Mouse (Mus musculus) MEL (cell line): ENCODE data around the gene Ptprk. TPM values are rescaled to one million over a fixed set of nuclear protein-coding genes. Genes with fewer than 3 reads are reported as not detected.

Source experiments
- DNase-seq: peaks from one replicate; pipeline ENCODE4 v3.0.0; 2011; ENCODE audit warnings: low read depth, low spot score
- H3K27ac ChIP-seq: 2 replicates; pipeline ENCODE4 v1.5.1; 2012; ENCODE audit warnings: low read depth, mild to moderate bottlenecking, control low read depth, low read length, moderate library complexity; ENCODE audit not compliant: control insufficient read depth
- H3K27me3 ChIP-seq, 2 experiments: fragments of 150-350 bp in 1 of 2; sonication (generic) in 1 of 2; 2 replicates each; pipeline ENCODE4 v1.6.1; 2012; ENCODE audit warnings: low read length in 2 of 2, mild to moderate bottlenecking in 2 of 2, improper control_type of control experiment in 1 of 2, moderate library complexity in 1 of 2; ENCODE audit not compliant: insufficient read depth in 2 of 2, control insufficient read depth in 1 of 2
- H3K36me3 ChIP-seq, 2 experiments: 2 replicates each; pipeline ENCODE4 v1.6.1; 2012 to 2014; ENCODE audit warnings: low read length in 2 of 2, improper control_type of control experiment in 1 of 2, inconsistent platforms in 1 of 2, mild to moderate bottlenecking in 1 of 2; ENCODE audit not compliant: insufficient read depth in 2 of 2, control insufficient read depth in 1 of 2
- H3K4me1 ChIP-seq, 2 experiments: fragments of 150-350 bp in 1 of 2; sonication (generic) in 1 of 2; 2 replicates each; pipeline ENCODE4 v1.6.1; 2012; ENCODE audit warnings: low read length in 2 of 2, improper control_type of control experiment in 1 of 2, mild to moderate bottlenecking in 1 of 2; ENCODE audit not compliant: insufficient read depth in 2 of 2, control insufficient read depth in 1 of 2
- H3K4me3 ChIP-seq, 2 experiments: fragments of 150-350 bp in 1 of 2; sonication (generic) in 1 of 2; 2 replicates each; pipeline ENCODE4 v1.5.1; 2012; ENCODE audit warnings: low read depth in 2 of 2, low read length in 2 of 2, mild to moderate bottlenecking in 2 of 2, moderate library complexity in 2 of 2, control low read depth in 1 of 2, improper control_type of control experiment in 1 of 2; ENCODE audit not compliant: control insufficient read depth in 1 of 2, insufficient read depth in 1 of 2
- H3K79me2 ChIP-seq: 2 replicates; pipeline ENCODE4 v1.6.1; 2012; ENCODE audit warnings: mild to moderate bottlenecking, low read length, moderate library complexity; ENCODE audit not compliant: control insufficient read depth, poor library complexity, insufficient read depth
- H3K9ac ChIP-seq: 2 replicates; pipeline ENCODE4 v1.6.1; 2012; ENCODE audit warnings: low read depth, mild to moderate bottlenecking, control low read depth, low read length, moderate library complexity; ENCODE audit not compliant: control insufficient read depth, poor library complexity, severe bottlenecking
- H3K9me3 ChIP-seq: fragments of 150-350 bp; sonication (generic); replicated peaks from 2 replicates; pipeline ENCODE4 v1.6.1; 2012; ENCODE audit warnings: mild to moderate bottlenecking, low read length, improper control_type of control experiment, moderate library complexity; ENCODE audit not compliant: insufficient read depth
- CHD1 ChIP-seq: IDR thresholded peaks from 2 replicates; pipeline ENCODE4 v1.6.1; 2012; ENCODE audit warnings: low read depth, mild to moderate bottlenecking, inconsistent platforms, low read length, improper control_type of control experiment
- CHD2 ChIP-seq: IDR thresholded peaks from 2 replicates; pipeline ENCODE4 v1.6.1; 2011; ENCODE audit warnings: low read length, improper control_type of control experiment
- CTCF ChIP-seq, 3 experiments: IDR thresholded peaks in 2 of 3; conservative IDR thresholded peaks in 1 of 3; 2 replicates each; pipeline ENCODE4 v1.5.1; 2011 to 2012; ENCODE audit warnings: low read length in 3 of 3, low read depth in 2 of 3, mild to moderate bottlenecking in 2 of 3, improper control_type of control experiment in 1 of 3, inconsistent platforms in 1 of 3, mixed read lengths in 1 of 3, moderate library complexity in 1 of 3; ENCODE audit not compliant: control insufficient read depth in 1 of 3, insufficient read depth in 1 of 3, poor library complexity in 1 of 3, severe bottlenecking in 1 of 3
- EP300 ChIP-seq, 2 experiments: IDR thresholded peaks; 2 replicates each; pipeline ENCODE4 v1.6.1; 2011; ENCODE audit warnings: improper control_type of control experiment in 2 of 2, low read length in 2 of 2, low read depth in 1 of 2, mild to moderate bottlenecking in 1 of 2
- ETS1 ChIP-seq: IDR thresholded peaks from 2 replicates; pipeline ENCODE4 v1.6.1; 2012; ENCODE audit warnings: low read depth, mild to moderate bottlenecking, inconsistent platforms, low read length, improper control_type of control experiment, moderate library complexity
- GABPA ChIP-seq: IDR thresholded peaks from 2 replicates; pipeline ENCODE4 v1.6.1; 2012; ENCODE audit warnings: low read depth, mild to moderate bottlenecking, inconsistent platforms, low read length, improper control_type of control experiment, moderate library complexity
- GATA1 ChIP-seq: IDR thresholded peaks from 2 replicates; pipeline ENCODE4 v1.6.1; 2011; ENCODE audit warnings: low read depth, low read length, improper control_type of control experiment
- JUND ChIP-seq: IDR thresholded peaks from 2 replicates; pipeline ENCODE4 v1.6.1; 2011; ENCODE audit warnings: low read depth, mild to moderate bottlenecking, improper control_type of control experiment, low read length
- MAFK ChIP-seq: IDR thresholded peaks from 2 replicates; pipeline ENCODE4 v1.6.1; 2011; ENCODE audit warnings: low read depth, mild to moderate bottlenecking, low read length, improper control_type of control experiment, borderline replicate concordance
- MXI1 ChIP-seq: IDR thresholded peaks from 2 replicates; pipeline ENCODE4 v1.6.1; 2011; ENCODE audit warnings: mild to moderate bottlenecking, low read depth, low read length, improper control_type of control experiment
- MYB ChIP-seq: IDR thresholded peaks from 2 replicates; pipeline ENCODE4 v1.6.1; 2011; ENCODE audit warnings: mild to moderate bottlenecking, low read depth, low read length, improper control_type of control experiment
- MYC ChIP-seq: IDR thresholded peaks from 2 replicates; pipeline ENCODE4 v1.6.1; 2011; ENCODE audit warnings: low read depth, mild to moderate bottlenecking, low read length, improper control_type of control experiment, moderate library complexity
- NELFE ChIP-seq: IDR thresholded peaks from 2 replicates; pipeline ENCODE4 v1.6.1; 2011; ENCODE audit warnings: low read depth, low read length, improper control_type of control experiment
- NRF1 ChIP-seq: IDR thresholded peaks from 2 replicates; pipeline ENCODE4 v1.6.1; 2014; ENCODE audit warnings: low read depth, mild to moderate bottlenecking, inconsistent platforms, low read length, improper control_type of control experiment, moderate library complexity; ENCODE audit not compliant: poor library complexity, insufficient read depth, severe bottlenecking
- POLR2AphosphoS2 ChIP-seq: IDR thresholded peaks from 2 replicates; pipeline ENCODE4 v1.6.1; 2011; ENCODE audit warnings: low read length, improper control_type of control experiment
- POLR2AphosphoS5 ChIP-seq: IDR thresholded peaks from 2 replicates; pipeline ENCODE4 v1.6.1; 2012; ENCODE audit warnings: low read depth, borderline replicate concordance, mild to moderate bottlenecking, inconsistent platforms, low read length, moderate library complexity, mixed read lengths
- RAD21 ChIP-seq: IDR thresholded peaks from 2 replicates; pipeline ENCODE4 v1.6.1; 2011; ENCODE audit warnings: mild to moderate bottlenecking, low read depth, low read length, improper control_type of control experiment
- TAL1 ChIP-seq: IDR thresholded peaks from 2 replicates; pipeline ENCODE4 v1.6.1; 2012; ENCODE audit warnings: mild to moderate bottlenecking, inconsistent platforms, low read length, moderate library complexity, mixed read lengths
- TBP ChIP-seq: IDR thresholded peaks from 2 replicates; pipeline ENCODE4 v1.8.0; 2011; ENCODE audit warnings: low read depth, low read length, improper control_type of control experiment
- USF1 ChIP-seq: IDR thresholded peaks from 2 replicates; pipeline ENCODE4 v1.6.1; 2014; ENCODE audit warnings: low read depth, mild to moderate bottlenecking, inconsistent platforms, low read length, improper control_type of control experiment, moderate library complexity
- USF2 ChIP-seq, 2 experiments: IDR thresholded peaks; 2 replicates each; pipeline ENCODE4 v1.6.1; 2011 to 2012; ENCODE audit warnings: improper control_type of control experiment in 2 of 2, low read length in 2 of 2, borderline replicate concordance in 1 of 2, inconsistent platforms in 1 of 2, low read depth in 1 of 2, mild to moderate bottlenecking in 1 of 2; ENCODE audit not compliant: insufficient read depth in 1 of 2
- ZC3H11A ChIP-seq: IDR thresholded peaks from 2 replicates; pipeline ENCODE4 v1.6.1; 2012; ENCODE audit warnings: low read depth, mild to moderate bottlenecking, inconsistent platforms, low read length, improper control_type of control experiment
- ZMIZ1 ChIP-seq: IDR thresholded peaks from 2 replicates; pipeline ENCODE4 v1.6.1; 2012; ENCODE audit warnings: low read depth, mild to moderate bottlenecking, inconsistent platforms, low read length, improper control_type of control experiment, moderate library complexity
- ZNF384 ChIP-seq: IDR thresholded peaks from 2 replicates; pipeline ENCODE4 v1.6.1; 2012; ENCODE audit warnings: low read depth, mild to moderate bottlenecking, inconsistent platforms, low read length, improper control_type of control experiment
- polyA plus RNA-seq, 2 experiments: library from polyadenylated mRNA; stranded (reverse) in 1 of 2; unstranded in 1 of 2; fragments of >175 nt in 1 of 2; fragments of >200 nt in 1 of 2; gene quantifications; 2 replicates each; pipeline versions ENCODE4 v1.2.1 to v1.2.4; 2012; ENCODE audit warnings: low replicate concordance in 2 of 2, low read depth in 1 of 2; ENCODE audit not compliant: insufficient read length in 2 of 2, insufficient read depth in 1 of 2, missing spikeins in 1 of 2
- total RNA-seq: library from RNA; depleted of rRNA; stranded (reverse); fragments of 300-350 nt; gene quantifications from 2 replicates; pipeline ENCODE4 v1.2.3, GENCODE M21; 2012

Ptprk gene
- total and polyA plus RNA-seq, 3 experiments: under 0.01 TPM; not detected in 2

DNA sequence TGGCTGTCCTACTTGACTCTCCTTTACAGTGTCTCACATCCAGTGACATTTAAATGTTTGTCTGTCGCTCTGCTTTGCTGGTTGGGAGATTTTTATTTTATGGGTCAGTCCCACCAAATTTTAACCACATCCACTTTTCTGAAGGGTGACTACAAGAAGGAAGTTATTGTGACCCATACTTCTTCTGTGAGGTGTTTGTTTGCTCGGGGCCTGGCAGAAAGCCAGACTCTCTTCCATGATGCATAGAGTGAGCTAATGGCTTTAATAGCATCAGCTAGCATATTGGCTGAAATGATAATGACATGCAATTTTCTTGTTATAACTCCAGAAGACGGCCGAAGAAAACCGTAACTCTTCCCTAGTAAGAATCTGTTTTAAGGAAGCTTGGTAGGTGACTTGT lies 119.0 kb downstream of the Ptprk start:
- Histone ChIP-seq H3K4me1 (no peaks in the 10 kb centered on the region), H3K4me3 (no peak overlapping the region), H3K27ac (no peak overlapping the region), H3K9ac (no peak overlapping the region), H3K79me2 (no peaks in the 10 kb centered on the region), H3K9me3 (no peaks in the 10 kb centered on the region), H3K27me3 (no peaks in the 10 kb centered on the region), H3K36me3 (no peaks in the 10 kb centered on the region)
- TF ChIP-seq ZMIZ1 (no peak), USF2 (IDR thresholded peaks at IDR 0.05; ENCODE audit: borderline replicate concordance in 1 of 2, insufficient read depth in 1 of 2, low read depth in 1 of 2, low read length in 2 of 2) (no peak), CHD1 (no peak), GATA1 (no peak), JUND (no peak), RAD21 (no peak), NELFE (no peak), NRF1 (no peak), MXI1 (no peak), CHD2 (no peak), ZC3H11A (no peak), MYC (no peak), EP300 (IDR thresholded peaks at IDR 0.05; ENCODE audit: low read depth in 1 of 2, low read length in 2 of 2) (no peak), GABPA (no peak), TAL1 (no peak), MYB (no peak), CTCF (IDR thresholded peaks at IDR 0.05 in 2 of 3, conservative IDR thresholded peaks at IDR 0.05 in 1 of 3; ENCODE audit: control insufficient read depth in 1 of 3, insufficient read depth in 1 of 3, low read depth in 2 of 3, low read length in 3 of 3, poor library complexity in 1 of 3, severe bottlenecking in 1 of 3) (no peak), POLR2AphosphoS5 (no peak), ZNF384 (no peak), POLR2AphosphoS2 (no peak)
- no peak for DNase-seq

DNA sequence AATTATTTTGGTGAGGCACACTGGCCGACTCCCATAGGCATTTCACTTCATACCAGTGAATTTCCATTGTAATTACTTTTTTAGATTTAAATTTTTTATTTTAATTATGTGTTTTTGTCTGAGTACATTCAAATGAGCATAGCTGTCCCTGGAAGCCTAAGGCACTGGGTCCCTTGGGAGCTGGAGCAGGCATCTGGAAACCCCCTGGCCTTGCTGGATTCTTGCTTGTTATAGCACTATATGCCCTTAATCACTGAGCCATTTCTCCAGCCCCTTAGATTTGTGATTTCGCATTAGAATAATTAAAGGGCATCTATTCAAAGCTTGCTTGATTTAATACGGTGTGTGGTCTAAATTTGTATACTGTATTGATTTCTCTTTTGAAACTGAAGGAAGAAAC lies 126.0 kb downstream of the Ptprk start:
- H3K36me3 ChIP-seq: no peaks in the 10 kb centered on the region
- TF ChIP-seq CHD1 (no peak), ZNF384 (no peak), ETS1 (no peak), JUND (no peak), POLR2AphosphoS2 (no peak), USF1 (no peak), POLR2AphosphoS5 (no peak), ZC3H11A (no peak), NELFE (no peak), TBP (no peak), CHD2 (no peak), MAFK (no peak)
- no peaks in the 10 kb centered on the region for H3K9me3 ChIP-seq
- H3K27me3 ChIP-seq: no peaks in the 10 kb centered on the region
- no peak overlapping the region for H3K27ac ChIP-seq
- no peaks in the 10 kb centered on the region for H3K79me2 ChIP-seq
- no peak for DNase-seq
- H3K9ac ChIP-seq: no peak overlapping the region
- no peak overlapping the region for H3K4me3 ChIP-seq
- no peaks in the 10 kb centered on the region for H3K4me1 ChIP-seq
